Mouse (Mus musculus) gastrocnemius, postnatal 36 days (tissue): ENCODE results near the gene B3galt1. TPM values are rescaled to one million over a fixed set of nuclear protein-coding genes. Genes with fewer than 3 reads are reported as not detected.

ENCODE experiments used
- DNase-seq, 2 experiments: peaks; one replicate each; pipeline ENCODE4 v3.0.0; 2022
- intact Hi-C: fragments of 180-260 bp; cut with DNase I; formaldehyde crosslinking; loops from one replicate; pipeline ENCODE4 v1.15.1; 2025
- total RNA-seq, 2 experiments: library from RNA; stranded (reverse); gene quantifications; 2 replicates each; pipeline ENCODE4 v1.2.3; 2021

B3galt1 gene
- total RNA-seq, 2 experiments from 2014 or later = 1.4 to 1.6 TPM

DNA sequence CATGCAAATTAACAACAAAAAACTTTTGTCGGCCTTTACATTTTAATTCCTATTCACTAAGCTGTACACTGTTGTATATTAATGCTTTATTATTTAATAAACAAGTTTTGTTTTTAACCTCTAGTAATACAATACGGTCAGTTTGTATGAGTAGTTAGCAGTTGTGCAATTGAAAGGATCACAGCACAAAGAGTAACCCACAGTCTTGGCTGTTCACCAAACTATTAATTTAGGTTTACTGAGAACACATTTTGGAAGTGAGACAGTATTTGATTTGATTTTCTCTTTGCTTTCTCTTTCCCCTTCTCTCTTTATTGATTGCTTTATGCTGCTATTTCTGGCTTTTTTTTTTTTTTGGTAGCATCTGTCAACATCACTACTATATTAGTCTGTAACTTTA is 106.0 kb downstream of the B3galt1 start:
- intact Hi-C loops = no loop called here

DNA sequence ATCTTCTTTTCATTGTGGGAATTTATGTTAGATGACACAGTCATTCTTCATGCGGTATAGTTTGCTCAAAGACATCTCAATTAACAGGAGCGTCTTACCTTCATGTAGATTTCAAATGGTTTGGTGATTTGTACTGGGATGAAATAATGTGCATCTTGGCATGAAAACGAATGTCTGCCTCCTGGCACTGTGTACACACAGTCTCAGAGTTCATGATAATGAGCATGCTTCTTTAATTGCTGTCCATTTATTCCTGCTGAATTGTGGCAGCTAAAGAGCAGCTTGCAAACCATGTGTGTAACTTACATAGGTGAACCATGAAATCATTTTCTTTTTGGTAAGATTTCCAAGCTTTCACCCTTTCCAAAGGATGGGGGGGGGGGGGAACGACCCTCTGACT is 112.0 kb downstream of the B3galt1 start:
- intact Hi-C loops = no loop called here

More for the DNA sequence above, 106.0 kb downstream of the B3galt1 start:
- no peak for DNase-seq

DNA sequence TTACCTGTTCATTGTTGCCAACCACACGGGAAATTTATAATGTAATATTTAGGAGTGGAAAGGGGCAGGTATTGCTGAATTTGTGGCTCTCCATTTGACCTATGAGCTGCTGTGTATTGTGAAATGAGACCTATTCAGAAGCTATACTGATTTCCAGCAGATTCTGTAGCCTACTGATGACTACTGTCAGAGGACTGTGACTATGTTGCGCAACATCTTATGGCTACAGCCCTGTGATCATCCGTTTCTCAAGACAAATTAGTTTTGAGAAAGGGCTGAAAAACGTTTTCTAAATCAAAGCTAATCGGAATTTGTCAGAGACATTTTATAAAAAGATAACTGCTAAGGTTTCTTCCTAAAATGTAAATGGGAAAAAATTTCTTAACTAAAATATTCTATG is 158.6 kb downstream of the B3galt1 start:
- DNase-seq = no peak
- intact Hi-C loops = no loop called here

More for the DNA sequence above, 112.0 kb downstream of the B3galt1 start:
- no peak for DNase-seq

DNA sequence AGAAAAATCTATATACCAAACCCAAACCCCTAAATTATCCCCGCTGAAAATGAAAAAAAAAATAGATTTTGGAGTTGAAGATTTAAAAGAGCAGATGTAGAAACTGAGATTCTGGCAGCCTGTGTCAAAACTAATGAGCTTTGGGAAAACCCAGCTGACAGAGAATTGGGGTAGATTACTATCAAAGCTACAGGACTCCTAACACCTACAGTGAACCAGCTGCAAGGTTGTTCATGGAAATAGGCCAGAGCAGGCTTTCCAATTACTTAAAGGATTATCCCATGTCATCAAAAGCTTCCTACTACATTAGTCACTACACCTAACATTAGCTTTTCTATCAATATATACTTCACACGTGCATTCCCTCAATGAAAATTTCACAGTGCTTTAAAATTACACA is 165.1 kb downstream of the B3galt1 start:
- intact Hi-C loops = no loop called here
- DNase-seq = no peak

DNA sequence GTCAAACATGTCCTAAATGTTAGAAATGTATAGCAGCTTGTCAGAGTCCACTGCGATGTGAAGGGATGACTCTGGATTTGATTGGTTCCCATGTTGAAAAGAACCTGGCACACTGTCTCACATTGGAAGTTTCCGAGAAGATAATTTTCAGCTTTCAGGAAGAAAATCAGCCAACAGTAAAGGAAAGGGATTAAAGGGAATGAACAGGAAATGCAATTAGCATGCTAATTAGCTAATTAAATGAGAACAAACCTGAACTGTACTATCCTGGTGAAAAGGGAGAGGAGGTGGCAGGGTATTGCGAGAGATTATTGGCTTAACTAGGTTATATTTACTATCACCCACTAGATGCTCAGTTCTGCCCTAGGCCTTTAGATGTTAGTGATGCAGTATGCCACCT is 185.9 kb downstream of the B3galt1 start:
- no peak for DNase-seq
- intact Hi-C loops = no loop called here

DNA sequence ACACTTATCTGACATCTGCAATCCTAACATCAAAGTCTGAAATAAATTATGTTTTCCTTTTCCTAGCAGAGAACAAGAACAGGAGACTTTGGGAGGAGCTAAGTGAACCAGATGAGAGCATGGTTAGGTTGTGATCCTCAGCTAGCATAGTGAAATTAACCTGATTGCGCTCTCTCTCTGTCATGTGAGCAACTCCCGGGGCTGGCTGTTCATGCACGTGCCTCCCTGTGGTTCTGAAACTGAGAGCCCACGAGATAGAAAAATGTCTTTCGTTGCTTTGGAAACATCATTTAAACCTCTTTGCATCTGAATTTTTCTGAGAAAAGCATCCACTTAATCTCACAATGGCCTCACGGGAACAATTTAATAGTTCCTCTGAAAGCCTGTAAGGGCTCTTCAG is 190.8 kb downstream of the B3galt1 start:
- no peak for DNase-seq
- intact Hi-C loops = no loop called here

DNA sequence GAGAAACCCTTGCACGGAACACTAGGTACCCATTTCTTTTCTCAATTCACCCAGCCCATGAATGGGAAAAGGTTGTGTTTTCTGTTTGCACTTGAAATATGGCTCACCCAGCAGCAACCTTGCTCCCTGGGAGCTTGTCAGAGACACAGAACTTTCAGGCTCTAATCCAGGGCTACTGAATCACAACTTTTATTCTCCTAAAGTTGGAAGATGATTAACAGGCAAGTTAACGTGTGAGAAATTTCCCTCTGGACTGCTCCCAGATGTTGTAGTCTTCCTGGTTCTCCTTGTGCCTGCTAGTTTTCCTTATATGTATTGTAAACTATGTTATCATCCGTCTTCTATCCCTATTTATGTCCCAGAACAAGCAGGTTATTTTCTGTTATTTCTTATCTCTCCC is 221.9 kb downstream of the B3galt1 start:
- intact Hi-C loops = no loop called here
- no peak for DNase-seq

DNA sequence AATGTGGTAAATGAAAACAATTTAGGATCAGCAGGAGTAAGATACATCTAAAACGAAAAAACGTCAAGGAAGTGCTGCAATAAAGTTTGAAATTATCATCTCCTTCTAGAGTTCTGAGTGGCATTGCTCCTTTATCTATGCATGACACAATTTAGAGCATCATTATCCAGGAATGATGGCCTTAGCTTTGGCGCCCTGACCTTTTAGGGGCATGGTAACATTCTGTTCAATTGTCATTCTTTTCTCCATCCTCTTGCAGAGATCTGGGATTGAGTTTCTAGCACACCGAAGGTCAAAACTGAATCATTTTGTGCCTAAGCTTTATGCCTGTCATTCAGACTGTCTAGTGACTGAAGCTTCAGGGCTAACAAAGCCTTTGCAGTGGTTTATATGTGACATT is 231.9 kb downstream of the B3galt1 start:
- no peak for DNase-seq
- intact Hi-C loops = no loop called here

DNA sequence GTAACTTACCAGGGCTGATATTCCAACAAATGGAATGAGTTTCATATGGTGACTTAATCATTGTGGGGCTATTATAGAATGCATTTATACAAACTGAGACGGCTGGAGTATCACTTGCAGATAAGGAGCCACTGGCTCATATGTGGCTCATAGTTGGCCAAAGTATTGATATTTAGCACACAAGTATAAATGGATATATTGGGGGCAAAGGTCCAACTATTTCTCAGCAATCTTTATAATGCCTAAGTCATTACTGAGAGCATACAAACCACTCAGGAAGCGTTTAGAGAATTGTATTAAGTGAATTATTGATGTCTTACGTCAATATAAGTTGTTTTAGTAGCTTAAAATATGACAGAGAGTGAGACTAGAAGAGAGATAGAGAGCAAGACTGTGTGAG is 234.3 kb downstream of the B3galt1 start:
- intact Hi-C loops = no loop called here
- no peak for DNase-seq

DNA sequence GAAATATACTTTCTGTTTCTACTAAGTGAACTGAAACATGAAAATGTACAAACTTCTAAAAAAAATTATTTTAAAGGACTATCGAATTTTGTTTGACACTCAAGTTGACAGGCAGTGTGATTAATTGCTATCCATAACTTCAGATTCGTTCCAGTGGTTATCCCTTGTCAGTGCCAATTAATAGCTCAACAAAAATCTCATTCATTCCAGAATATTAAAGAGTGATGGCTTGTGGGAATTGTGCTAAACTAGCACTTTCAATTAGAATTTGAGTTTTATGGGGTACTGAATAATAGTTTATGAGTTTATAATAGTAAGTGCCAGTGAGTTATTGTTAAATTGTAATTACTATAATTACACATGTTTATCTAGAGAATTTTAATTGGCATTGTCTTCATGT is 250.5 kb downstream of the B3galt1 start:
- intact Hi-C loops = no loop called here
- no peak for DNase-seq

DNA sequence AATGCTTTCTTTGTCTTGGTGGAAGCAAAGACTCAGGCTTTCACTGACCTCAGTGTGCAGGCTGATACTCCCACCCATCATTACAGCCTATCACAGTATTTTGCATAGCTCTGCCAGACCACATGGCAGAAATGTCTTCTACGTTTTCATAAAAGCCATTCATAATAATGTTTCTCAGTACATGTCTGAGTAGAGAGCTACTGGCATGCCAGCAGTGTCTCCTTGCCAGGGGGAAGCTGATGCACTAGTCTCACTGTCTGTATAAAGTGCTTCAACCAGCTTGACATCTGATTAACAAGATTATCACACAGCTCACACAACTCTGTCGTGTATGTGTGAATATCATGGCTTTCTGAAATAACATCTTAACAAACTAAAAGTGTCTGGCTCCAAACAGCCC is 252.3 kb downstream of the B3galt1 start:
- DNase-seq = no peak

DNA sequence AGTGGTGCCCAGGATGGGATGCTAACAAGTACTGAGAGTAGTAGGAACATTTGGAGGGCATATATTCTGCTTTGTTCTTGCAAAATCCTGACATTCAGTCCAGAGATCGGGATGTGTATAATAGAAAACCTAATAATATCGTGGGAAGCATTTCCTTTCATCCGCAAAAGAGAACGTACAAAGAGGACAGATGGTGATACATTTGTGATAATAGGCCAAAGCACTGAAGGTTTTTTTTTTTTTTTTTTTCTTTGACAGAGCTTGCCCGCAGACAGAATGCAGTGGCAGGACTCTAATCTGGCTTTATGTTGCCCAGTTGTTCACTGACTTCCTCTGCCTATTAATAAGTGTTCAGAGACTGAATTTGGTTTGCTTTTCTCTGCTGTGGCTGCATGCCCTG is 256.7 kb downstream of the B3galt1 start:
- intact Hi-C loops = no loop called here
- no peak for DNase-seq

More for the DNA sequence above, 252.3 kb downstream of the B3galt1 start:
- intact Hi-C loops = no loop called here

DNA sequence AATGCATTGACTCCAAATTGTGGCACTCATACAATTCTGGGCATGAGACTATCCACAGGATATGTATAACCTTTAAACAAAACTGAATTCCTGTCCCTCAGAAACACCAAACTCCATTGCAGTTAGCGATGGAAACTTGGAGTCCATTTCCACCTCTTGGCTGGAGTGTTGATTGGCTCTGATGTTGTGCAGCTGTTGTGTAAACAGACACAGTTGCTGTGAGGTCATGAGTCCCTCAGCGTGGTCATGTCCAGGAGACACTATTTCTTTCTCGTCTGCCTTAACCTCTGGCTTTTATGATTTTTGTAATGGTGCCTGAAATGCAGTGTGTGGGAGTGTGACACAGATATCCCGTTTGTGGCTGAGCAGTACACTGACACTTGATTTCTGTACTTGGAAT is 262.0 kb downstream of the B3galt1 start:
- intact Hi-C loops = no loop called here

DNA sequence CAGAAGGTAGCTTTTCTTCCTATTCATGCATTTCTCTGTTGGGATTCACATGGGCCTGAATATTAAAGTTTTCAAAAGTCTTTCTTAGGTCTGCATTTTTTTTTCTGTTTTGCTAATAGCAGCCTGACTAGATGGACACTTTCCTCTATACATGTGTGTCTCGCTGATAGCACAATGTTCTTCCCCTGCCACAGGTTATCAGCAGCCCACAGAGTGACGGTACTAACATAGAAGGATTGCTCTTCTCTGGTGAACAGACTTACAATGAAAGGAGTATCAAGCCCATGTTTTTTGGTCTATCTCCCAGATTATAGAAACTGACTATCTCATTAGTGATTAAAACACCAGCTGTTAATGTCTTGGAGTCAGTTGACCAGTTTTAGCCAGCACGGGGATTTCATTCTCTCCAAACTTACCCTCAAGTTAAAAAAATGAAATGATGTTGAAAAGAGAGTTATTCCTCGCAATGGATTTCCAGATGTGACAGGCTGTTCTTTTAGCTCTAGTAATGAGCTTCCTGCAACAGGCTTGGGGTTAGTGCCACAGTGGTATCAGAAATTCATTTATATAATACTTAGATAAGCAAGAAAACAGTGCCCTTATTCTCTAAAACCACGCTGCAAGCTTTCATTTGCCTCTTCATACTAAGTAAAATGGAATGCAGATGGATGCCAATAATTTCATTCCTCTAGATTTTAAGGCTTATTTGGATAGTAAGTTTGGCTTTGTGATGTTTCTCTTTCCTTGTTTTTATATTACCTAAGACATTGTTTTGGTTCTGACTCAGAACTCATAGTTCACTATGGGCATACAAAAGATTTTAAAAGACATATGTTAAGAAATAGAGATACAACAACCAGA is 263.6 kb downstream of the B3galt1 start:
- no peak for DNase-seq
- intact Hi-C loops = no loop called here

More for the DNA sequence above, 262.0 kb downstream of the B3galt1 start:
- peak; percentile 24 to 41 for DNase-seq

DNA sequence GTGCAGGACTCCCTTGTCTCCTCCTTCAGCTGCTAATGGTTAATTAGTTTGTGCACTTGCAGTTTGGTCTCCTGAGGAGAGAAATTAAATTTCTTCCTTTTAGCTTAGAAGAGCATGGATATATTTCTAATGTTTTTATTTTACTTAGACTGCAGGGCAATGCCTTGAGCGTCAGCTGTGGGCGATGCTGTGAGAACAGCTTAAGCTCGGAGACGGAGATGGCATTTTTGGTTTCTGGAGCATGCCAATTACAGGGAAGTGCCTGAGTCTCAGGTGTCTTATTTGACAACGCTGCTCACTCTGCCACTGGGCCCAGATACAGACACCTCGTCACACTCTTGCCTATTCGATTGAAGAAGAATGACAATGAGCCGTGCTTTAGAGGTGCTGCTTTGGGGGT is 282.1 kb downstream of the B3galt1 start:
- intact Hi-C loops = no loop called here

DNA sequence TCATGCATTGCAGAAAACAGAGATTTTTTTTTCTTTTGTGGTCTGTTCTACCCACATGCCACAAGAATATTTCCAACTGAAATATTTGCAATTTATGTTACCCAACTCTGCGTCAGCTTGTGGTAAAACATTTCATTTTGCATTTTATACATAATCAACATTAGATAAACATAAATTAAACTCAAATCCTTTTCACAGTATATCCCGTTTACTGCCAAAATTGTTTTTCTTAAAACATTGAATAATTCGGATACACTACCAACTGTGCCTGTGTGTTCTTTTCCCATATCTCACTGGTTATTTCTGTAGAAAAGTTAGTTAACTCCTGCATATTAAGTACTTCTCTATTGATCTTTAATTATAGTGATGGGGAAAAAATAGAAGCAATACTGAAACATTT is 285.1 kb downstream of the B3galt1 start:
- intact Hi-C loops = no loop called here
- DNase-seq = no peak

More for the DNA sequence above, 282.1 kb downstream of the B3galt1 start:
- DNase-seq = no peak

DNA sequence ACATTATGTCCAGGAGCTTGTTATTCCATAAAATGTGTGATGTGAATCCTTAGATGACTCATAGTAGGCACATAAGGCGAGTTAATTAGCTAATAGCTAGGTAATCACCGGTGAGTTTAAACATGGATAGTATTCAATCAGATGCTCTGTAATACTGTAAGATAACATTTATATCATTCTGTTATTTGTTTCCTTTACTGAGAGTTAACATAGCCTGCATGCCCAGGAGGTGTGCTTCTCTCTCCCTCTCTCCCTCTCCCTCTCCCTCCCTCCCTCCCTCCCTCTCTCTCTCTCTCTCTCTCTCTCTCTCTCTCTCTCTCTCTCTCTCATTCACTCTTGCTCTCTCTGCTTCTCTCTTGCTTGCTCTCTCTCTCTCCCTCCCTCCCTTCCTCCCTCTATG is 292.7 kb downstream of the B3galt1 start:
- DNase-seq = no peak
- intact Hi-C loops = no loop called here

DNA sequence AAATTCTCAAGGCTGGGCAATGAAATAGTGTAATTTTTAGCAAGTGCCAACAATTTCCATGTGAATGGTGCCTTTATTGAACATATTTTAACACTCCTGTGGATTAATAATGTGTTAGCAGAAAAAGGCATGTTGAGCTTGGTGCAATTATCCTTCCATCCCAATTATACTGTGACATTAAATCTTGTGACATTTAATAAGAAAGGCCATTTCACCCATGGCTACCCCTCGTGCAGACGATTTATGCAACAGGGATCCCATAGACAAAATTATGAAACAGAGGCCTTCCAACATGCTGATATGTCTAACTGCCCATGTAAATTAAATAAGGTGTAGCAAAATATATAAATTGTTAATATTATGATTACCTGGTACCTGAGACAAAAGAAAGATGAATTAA is 293.3 kb downstream of the B3galt1 start:
- no peak for DNase-seq
- intact Hi-C loops = no loop called here

DNA sequence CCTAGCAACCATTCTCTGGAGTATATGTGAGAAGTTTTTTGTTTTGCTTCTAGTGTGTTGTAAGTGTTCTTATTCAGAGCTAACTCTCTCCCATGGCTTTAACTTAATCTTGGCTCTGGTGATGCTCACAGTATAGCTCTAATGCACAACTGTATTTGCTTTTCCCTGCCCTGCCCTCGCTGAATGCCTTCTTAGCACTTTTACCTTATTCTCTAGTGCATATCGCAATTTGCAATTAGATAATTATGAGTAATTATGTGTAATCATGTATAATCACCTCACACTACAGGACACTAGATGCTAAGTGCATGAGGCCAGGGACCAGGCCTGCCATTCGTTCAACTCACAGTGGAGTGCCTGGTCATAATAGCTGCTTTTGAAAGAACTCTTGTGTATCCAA is 307.7 kb downstream of the B3galt1 start:
- intact Hi-C loops = no loop called here
- no peak for DNase-seq

DNA sequence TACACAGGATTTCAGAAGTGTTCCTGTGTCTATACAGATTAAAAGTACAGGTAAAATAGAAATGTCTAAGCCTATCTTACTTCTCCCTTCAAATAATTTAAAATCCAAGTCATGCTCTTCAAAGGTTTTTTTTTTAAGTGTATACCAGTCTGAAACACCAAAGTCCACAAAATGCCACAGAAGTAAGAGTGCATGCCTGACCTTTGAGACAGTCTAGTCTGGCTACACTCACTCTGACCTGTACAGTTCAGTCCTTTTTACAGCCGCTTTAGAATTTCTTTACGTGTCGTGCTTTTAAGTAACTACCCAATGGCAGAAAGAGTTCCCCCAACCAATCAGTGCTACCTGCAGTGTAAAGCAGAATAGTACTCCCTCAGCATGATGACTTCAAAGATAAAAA is 314.2 kb downstream of the B3galt1 start:
- intact Hi-C loops = no loop called here
- no peak for DNase-seq

DNA sequence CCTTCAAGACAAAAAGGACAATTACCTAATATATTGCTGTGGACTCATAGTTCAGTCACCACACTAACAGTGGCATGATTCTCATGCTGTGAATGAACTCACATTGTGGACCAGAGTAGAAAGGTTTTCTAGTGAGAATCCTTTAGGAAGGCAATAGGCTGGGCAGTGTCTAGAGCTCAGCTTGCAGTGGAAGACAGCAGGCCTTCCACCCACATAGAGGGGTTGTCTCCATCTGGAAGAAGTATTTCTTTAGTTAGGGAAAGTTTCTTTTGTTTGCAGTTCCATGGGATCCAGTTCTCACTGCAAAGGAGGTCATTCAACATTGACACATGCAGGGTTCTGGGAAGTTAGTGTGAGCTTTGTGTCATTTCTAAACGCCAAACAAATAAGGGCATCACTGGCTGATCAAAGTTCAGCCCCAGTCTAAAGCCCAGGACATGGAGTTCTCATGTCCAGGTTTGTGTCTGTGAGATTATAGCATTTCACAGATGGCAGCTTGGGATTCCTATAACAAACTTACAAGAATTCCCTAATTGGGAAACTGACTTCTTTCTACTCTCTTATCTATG is 316.1 kb downstream of the B3galt1 start:
- intact Hi-C loops = no loop called here
- no peak for DNase-seq

DNA sequence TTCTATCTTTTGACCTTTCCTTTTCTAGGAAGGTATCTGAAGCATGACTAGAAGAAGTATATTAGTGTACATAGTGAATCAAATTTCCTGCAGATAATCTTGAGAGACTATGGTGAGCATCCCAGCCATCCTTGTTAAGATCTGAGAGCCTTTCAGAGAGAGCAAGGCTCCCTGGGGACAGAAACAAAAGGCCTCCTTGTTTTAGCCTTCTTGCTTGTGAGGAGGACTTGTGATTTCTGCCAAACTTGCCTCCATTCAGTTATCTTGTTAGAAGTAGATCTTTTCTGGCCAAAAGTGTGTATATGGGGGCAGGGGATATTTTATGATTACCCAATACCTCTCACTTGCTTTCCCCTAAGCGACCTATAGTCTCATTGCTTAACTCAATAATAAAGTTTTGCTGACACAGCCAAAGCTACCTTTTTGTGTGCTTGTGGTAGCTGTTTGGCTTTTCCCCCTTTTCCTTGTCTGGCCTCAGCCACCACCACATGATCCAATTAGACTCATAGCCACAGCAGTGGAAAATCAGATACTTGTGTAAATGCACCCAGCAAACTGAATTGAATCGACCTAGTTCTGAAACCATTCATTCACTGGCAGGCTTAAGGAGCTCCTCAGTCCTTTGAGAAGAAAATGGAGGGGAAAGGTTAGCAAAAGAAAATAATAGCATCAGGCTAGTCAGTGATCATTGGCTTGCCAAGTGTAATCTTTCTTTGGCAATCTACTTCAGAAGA is 332.5 kb downstream of the B3galt1 start:
- no peak for DNase-seq
- intact Hi-C loops = no loop called here
